ENCODE assay signal across 12 mouse cellular contexts in the genomic region with DNA sequence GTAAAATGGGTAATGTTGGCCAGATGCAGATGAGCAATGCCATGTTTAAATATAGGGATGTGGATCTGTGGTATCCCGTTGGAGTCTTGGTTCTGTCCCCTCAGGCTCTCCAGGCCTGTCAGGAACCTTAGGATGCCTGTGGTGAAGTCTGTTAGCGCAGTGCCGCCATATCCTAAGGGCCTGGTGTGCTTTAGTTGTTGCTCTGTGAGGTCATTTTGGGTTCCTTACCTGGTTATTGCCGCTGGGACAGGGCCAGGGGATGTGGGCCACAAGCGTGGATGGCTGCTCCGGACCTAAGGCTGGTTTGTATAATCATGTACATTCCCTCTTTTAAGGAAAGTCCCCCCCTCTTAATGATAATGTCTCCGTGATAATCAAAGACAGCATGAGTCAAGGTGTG. TPM values are rescaled to one million over a fixed set of nuclear protein-coding genes. Genes with fewer than 3 reads are reported as not detected.
A peak's percentile ranks its signal among the peaks of the same experiment; 100 is the strongest.
DNase-seq lines count a peak whose midpoint lies in the region; ATAC-seq and TF ChIP-seq lines count a peak whose summit lies in the region.
"Had no signal": no experiment of that assay in that cellular context is flagged by ENCODE, and none has a peak within 500 bp of the region (broad histone marks: within the 10 kb centered on the region; RNA-seq: fewer than 3 reads in every experiment).

No protein-coding gene starts in this region.

- H3K27ac ChIP-seq in forebrain, embryonic 15.5 days (replicated peaks): no peak overlapping the region
- no peak overlapping the region for H3K27ac ChIP-seq in midbrain, embryonic 10.5 days (replicated peaks)
- H3K27ac ChIP-seq: heart, adult 2 months had no signal

- TF ChIP-seq CTCF in E14TG2a.4 (conservative IDR thresholded peaks at IDR 0.05; ENCODE audit: low read length): no peak

- H3K9me3 ChIP-seq in E14TG2a.4 (ENCODE audit: low read length): no peaks in the 10 kb centered on the region
- H3K9me3 ChIP-seq in forebrain, embryonic 15.5 days: no peaks in the 10 kb centered on the region
- H3K9me3 ChIP-seq in midbrain, embryonic 10.5 days (replicated peaks): no peaks in the 10 kb centered on the region
- H3K9me3 ChIP-seq: midbrain, embryonic 12.5 days had no signal

- peaks cover 34% of the 10 kb centered on the region for H3K36me3 ChIP-seq in E14TG2a.4 (ENCODE audit: insufficient read depth, low read length)
- H3K36me3 ChIP-seq in forebrain, embryonic 15.5 days: peaks cover 3% of the 10 kb centered on the region
- H3K36me3 ChIP-seq in midbrain, embryonic 10.5 days: peaks cover 4% of the 10 kb centered on the region

- WGBS in forebrain, embryonic 15.5 days: 98% methylated on average over 7 of the region's 7 CpGs
- 94% methylated on average over 7 of the region's 7 CpGs for WGBS in midbrain, embryonic 10.5 days

- H3K4me2 ChIP-seq in forebrain, embryonic 15.5 days (replicated peaks): peak overlapping the region; percentile 66

- peak; percentile 85 for DNase-seq in heart, adult 11 months
- no peak for DNase-seq in heart, postnatal 14 days
- no peak for DNase-seq in midbrain, embryonic 10.5 days (ENCODE audit: low spot score)
- no peak for DNase-seq in layer of hippocampus, adult 8-10 months (ENCODE audit: low spot score in 2 of 2)
- no peak for DNase-seq in layer of hippocampus, postnatal 14 days (ENCODE audit: low spot score in 2 of 2)
- DNase-seq in T-cell, adult 2 months (ENCODE audit: low spot score): no peak
- DNase-seq: cerebellum, postnatal 14 days; heart, adult 2 months; kidney, postnatal 36 days had no signal

- H3K27me3 ChIP-seq in E14TG2a.4 (ENCODE audit: insufficient read depth, low read length): no peaks in the 10 kb centered on the region
- no peaks in the 10 kb centered on the region for H3K27me3 ChIP-seq in forebrain, embryonic 15.5 days
- H3K27me3 ChIP-seq in midbrain, embryonic 10.5 days (ENCODE audit: low read depth, poor library complexity, severe bottlenecking): no peaks in the 10 kb centered on the region

- peaks cover 64% of the 10 kb centered on the region for H3K4me1 ChIP-seq in E14TG2a.4 (replicated peaks; ENCODE audit: low read depth, low read length)
- peaks cover 17% of the 10 kb centered on the region for H3K4me1 ChIP-seq in forebrain, embryonic 15.5 days
- peaks cover 16% of the 10 kb centered on the region for H3K4me1 ChIP-seq in midbrain, embryonic 10.5 days

- ATAC-seq in forebrain, embryonic 15.5 days (replicated peaks): no peak

- intact Hi-C loops in heart, postnatal 14 days (cut with DNase I): no loop called here

- H3K9ac ChIP-seq in forebrain, embryonic 15.5 days (replicated peaks): no peak overlapping the region

- H3K4me3 ChIP-seq in E14TG2a.4 (replicated peaks; ENCODE audit: low read length): peak overlapping the region; percentile 84
- no peak overlapping the region for H3K4me3 ChIP-seq in forebrain, embryonic 15.5 days
- H3K4me3 ChIP-seq in midbrain, embryonic 10.5 days: peak overlapping the region; percentile 68

RNA-seq across cellular contexts. Expression of a gene that starts 1.2 kb away (rescaled TPM):
- 1 to 10 TPM; 2.1 to 2.5 TPM for total RNA-seq in heart, postnatal 14 days (2021)
- polyA plus RNA-seq in forebrain, embryonic 15.5 days (2015; fragmentation: Nextera tagmentation; extraction: Ambion mirVana): 12.0 and 12.7 TPM in 2 replicates
- 9.9 and 11.1 TPM in 2 replicates for polyA plus RNA-seq in midbrain, embryonic 10.5 days (2016; fragmentation: Nextera tagmentation; extraction: Ambion mirVana)
- total RNA-seq in layer of hippocampus, adult 8-10 months (2022): 1 to 10 TPM; 3.8 to 4.9 (median 4.3) TPM
- total RNA-seq in layer of hippocampus, postnatal 14 days (2021): 1 to 10 TPM; 3.7 to 4.1 TPM

RNA-seq across cellular contexts. Expression of a gene that starts 17.7 kb away (rescaled TPM):
- total RNA-seq in heart, postnatal 14 days (2021): 1 to 10 TPM; 3.3 to 4.0 TPM
- 1.3 and 1.5 TPM in 2 replicates for polyA plus RNA-seq in forebrain, embryonic 15.5 days (2015; fragmentation: Nextera tagmentation; extraction: Ambion mirVana)
- 3.9 and 4.3 TPM in 2 replicates for polyA plus RNA-seq in midbrain, embryonic 10.5 days (2016; fragmentation: Nextera tagmentation; extraction: Ambion mirVana)
- total RNA-seq in layer of hippocampus, adult 8-10 months (2022): 1 to 10 TPM; 2.6 to 3.2 (median 2.9) TPM
- total RNA-seq in layer of hippocampus, postnatal 14 days (2021): 1 to 10 TPM; 2.2 TPM

RNA-seq across cellular contexts. Expression of a gene that starts 32.6 kb away (rescaled TPM):
- total RNA-seq in heart, postnatal 14 days (2021): 1 to 10 TPM; 5.0 to 5.4 TPM
- 2.8 and 3.0 TPM in 2 replicates for polyA plus RNA-seq in forebrain, embryonic 15.5 days (2015; fragmentation: Nextera tagmentation; extraction: Ambion mirVana)
- polyA plus RNA-seq in midbrain, embryonic 10.5 days (2016; fragmentation: Nextera tagmentation; extraction: Ambion mirVana): 1.9 and 2.1 TPM in 2 replicates
- 10 to 100 TPM in 1 of 4 experiments, 1 to 10 TPM in 3; 8.6 to 10.6 (median 9.3) TPM for total RNA-seq in layer of hippocampus, adult 8-10 months (2022)
- 1 to 10 TPM; 7.2 to 9.0 TPM for total RNA-seq in layer of hippocampus, postnatal 14 days (2021)
